Mouse (Mus musculus): ENCODE measurements around the gene Nr2f1. TPM values are rescaled to one million over a fixed set of nuclear protein-coding genes. Genes with fewer than 3 reads are reported as not detected.

The Nr2f1 gene
- polyA plus RNA-seq, 2 experiments, result 0.44 to 1.4 TPM

GRCm38 (mm10) chr13:78183004-78183403 lies 16.6 kb downstream of the Nr2f1 start:
- DNase-seq (ENCODE audit: low read depth in 3 of 3, low spot score in 3 of 3) (no peak), ATAC-seq (ENCODE audit: insufficient read depth) (no peak)
- Histone ChIP-seq H3K27ac (no peak overlapping the region), H3K9ac (replicated peaks) (no peak overlapping the region), H3K27me3 (ENCODE audit: control insufficient read depth, insufficient read depth, low read length) (peaks cover 92% of the 10 kb centered on the region), H3K4me1 (replicated peaks; ENCODE audit: control insufficient read depth in 2 of 2, insufficient read depth in 2 of 2, low read length in 1 of 2) (no peaks in the 10 kb centered on the region), H3K4me2 (ENCODE audit: low read depth) (no peak overlapping the region), H3K4me3 (ENCODE audit: insufficient read depth in 1 of 2, low read depth in 2 of 2, low read length in 2 of 2) (no peak overlapping the region), H3K9me3 (ENCODE audit: control insufficient read depth, low read length) (no peaks in the 10 kb centered on the region), H3K36me3 (replicated peaks; ENCODE audit: control insufficient read depth, insufficient read depth, low read depth) (no peaks in the 10 kb centered on the region)
- 6% methylated on average over 5 of the region's 5 CpGs for WGBS (ENCODE audit: insufficient replicate concordance)
- TF ChIP-seq EP300 (IDR thresholded peaks at IDR 0.05; ENCODE audit: low read depth) (no peak), CTCF (IDR thresholded peaks at IDR 0.05; ENCODE audit: low read depth) (no peak)

- Histone ChIP-seq H3K4me2 (ENCODE audit: low read depth) (no peak overlapping the region), H3K36me3 (replicated peaks; ENCODE audit: control insufficient read depth, insufficient read depth, low read depth) (no peaks in the 10 kb centered on the region), H3K27me3 (ENCODE audit: control insufficient read depth, insufficient read depth, low read length) (peaks cover 86% of the 10 kb centered on the region), H3K4me1 (replicated peaks; ENCODE audit: control insufficient read depth in 2 of 2, insufficient read depth in 2 of 2, low read length in 1 of 2) (no peaks in the 10 kb centered on the region), H3K27ac (no peak overlapping the region), H3K9ac (replicated peaks) (no peak overlapping the region), H3K9me3 (ENCODE audit: control insufficient read depth, low read length) (no peaks in the 10 kb centered on the region), H3K4me3 (ENCODE audit: insufficient read depth in 1 of 2, low read depth in 2 of 2, low read length in 2 of 2) (no peak overlapping the region)
- DNase-seq (ENCODE audit: low read depth in 3 of 3, low spot score in 3 of 3), result no peak
- no peak for ATAC-seq (ENCODE audit: insufficient read depth)
- TF ChIP-seq EP300 (IDR thresholded peaks at IDR 0.05; ENCODE audit: low read depth), result no peak
- TF ChIP-seq CTCF (IDR thresholded peaks at IDR 0.05; ENCODE audit: low read depth), result no peak
- WGBS (ENCODE audit: insufficient replicate concordance), result 3% methylated on average over 14 of the region's 14 CpGs
Measured at GRCm38 (mm10) chr13:78181930-78182558, 17.5 kb downstream of the Nr2f1 start.

- TF ChIP-seq CTCF (IDR thresholded peaks at IDR 0.05; ENCODE audit: low read depth) (no peak), EP300 (IDR thresholded peaks at IDR 0.05; ENCODE audit: low read depth) (no peak)
- Histone ChIP-seq H3K36me3 (replicated peaks; ENCODE audit: control insufficient read depth, insufficient read depth, low read depth) (no peaks in the 10 kb centered on the region), H3K4me2 (ENCODE audit: low read depth) (no peak overlapping the region), H3K4me1 (replicated peaks; ENCODE audit: control insufficient read depth in 2 of 2, insufficient read depth in 2 of 2, low read length in 1 of 2) (no peaks in the 10 kb centered on the region), H3K27ac (no peak overlapping the region), H3K27me3 (ENCODE audit: control insufficient read depth, insufficient read depth, low read length) (peaks cover 86% of the 10 kb centered on the region), H3K9ac (replicated peaks) (no peak overlapping the region), H3K9me3 (ENCODE audit: control insufficient read depth, low read length) (no peaks in the 10 kb centered on the region), H3K4me3 (ENCODE audit: insufficient read depth in 1 of 2, low read depth in 2 of 2, low read length in 2 of 2) (no peak overlapping the region)
- WGBS (ENCODE audit: insufficient replicate concordance), result 1% methylated on average over 44 of the region's 44 CpGs
- ATAC-seq (ENCODE audit: insufficient read depth) (no peak), DNase-seq (ENCODE audit: low read depth in 3 of 3, low spot score in 3 of 3) (no peak)
Measured at GRCm38 (mm10) chr13:78181071-78181929, 18.3 kb downstream of the Nr2f1 start.

GRCm38 (mm10) chr13:78180261-78180660 lies 19.3 kb downstream of the Nr2f1 start:
- 17% methylated on average over 3 of the region's 3 CpGs for WGBS (ENCODE audit: insufficient replicate concordance)

More at GRCm38 (mm10) chr13:78180261-78180660, 19.3 kb downstream of the Nr2f1 start:
- Histone ChIP-seq H3K9me3 (ENCODE audit: control insufficient read depth, low read length) (no peaks in the 10 kb centered on the region), H3K27me3 (ENCODE audit: control insufficient read depth, insufficient read depth, low read length) (peaks cover 84% of the 10 kb centered on the region), H3K36me3 (replicated peaks; ENCODE audit: control insufficient read depth, insufficient read depth, low read depth) (no peaks in the 10 kb centered on the region), H3K4me2 (ENCODE audit: low read depth) (no peak overlapping the region), H3K9ac (replicated peaks) (no peak overlapping the region), H3K4me3 (ENCODE audit: insufficient read depth in 1 of 2, low read depth in 2 of 2, low read length in 2 of 2) (no peak overlapping the region), H3K4me1 (replicated peaks; ENCODE audit: control insufficient read depth in 2 of 2, insufficient read depth in 2 of 2, low read length in 1 of 2) (no peaks in the 10 kb centered on the region), H3K27ac (no peak overlapping the region)
- TF ChIP-seq EP300 (IDR thresholded peaks at IDR 0.05; ENCODE audit: low read depth) (no peak), CTCF (IDR thresholded peaks at IDR 0.05; ENCODE audit: low read depth) (no peak)
- no peak for DNase-seq (ENCODE audit: low read depth in 3 of 3, low spot score in 3 of 3)
- ATAC-seq (ENCODE audit: insufficient read depth), result no peak
